Mouse (Mus musculus): ENCODE data around the gene Eps15l1. TPM values are rescaled to one million over a fixed set of nuclear protein-coding genes. Genes with fewer than 3 reads are reported as not detected.

Eps15l1 gene
- polyA plus RNA-seq, 1 experiment from 2014 or later, result 71.8 TPM

GRCm38 (mm10) chr8:72302986-72303612 is 118.2 kb downstream of the Eps15l1 start:
- no peak overlapping the region for H3K4me3 ChIP-seq (replicated peaks)
- H3K27me3 ChIP-seq, result 0 out of 2 replicates have a peak, but pooled peaks cover 3% of the 10 kb centered on the region
- WGBS, result 62% methylated on average over 8 of the region's 8 CpGs
- H3K4me2 ChIP-seq, result no peak overlapping the region
- no peaks in the 10 kb centered on the region for H3K36me3 ChIP-seq
- no peaks in the 10 kb centered on the region for H3K4me1 ChIP-seq (replicated peaks)
- ATAC-seq (ENCODE audit: insufficient number of reproducible peaks, insufficient read depth, low FRiP score, low TSS enrichment, low read depth), result no peak
- no peak overlapping the region for H3K9ac ChIP-seq (replicated peaks)
- H3K27ac ChIP-seq, result peak overlapping the region; percentile 76
- no peaks in the 10 kb centered on the region for H3K9me3 ChIP-seq

- Histone ChIP-seq H3K36me3 (no peaks in the 10 kb centered on the region), H3K4me2 (no peak overlapping the region), H3K4me3 (replicated peaks) (no peak overlapping the region), H3K27me3 (0 out of 2 replicates have a peak, but pooled peaks cover 2% of the 10 kb centered on the region), H3K9me3 (no peaks in the 10 kb centered on the region), H3K4me1 (replicated peaks) (no peaks in the 10 kb centered on the region), H3K27ac (no peak overlapping the region), H3K9ac (replicated peaks) (no peak overlapping the region)
- 75% methylated on average over 5 of the region's 5 CpGs for WGBS
- ATAC-seq (ENCODE audit: insufficient number of reproducible peaks, insufficient read depth, low FRiP score, low TSS enrichment, low read depth), result no peak
Measured at GRCm38 (mm10) chr8:72301497-72301896, 119.8 kb downstream of the Eps15l1 start.

GRCm38 (mm10) chr8:72300654-72301400 is 120.4 kb downstream of the Eps15l1 start:
- Histone ChIP-seq H3K27ac (no peak overlapping the region), H3K4me1 (replicated peaks) (no peaks in the 10 kb centered on the region), H3K4me2 (no peak overlapping the region), H3K9me3 (no peaks in the 10 kb centered on the region), H3K9ac (replicated peaks) (no peak overlapping the region), H3K27me3 (no peaks in the 10 kb centered on the region), H3K36me3 (no peaks in the 10 kb centered on the region), H3K4me3 (replicated peaks) (no peak overlapping the region)
- WGBS, result 79% methylated on average over 9 of the region's 9 CpGs
- no peak for ATAC-seq (ENCODE audit: insufficient number of reproducible peaks, insufficient read depth, low FRiP score, low TSS enrichment, low read depth)

- Histone ChIP-seq H3K4me3 (replicated peaks) (no peak overlapping the region), H3K4me1 (replicated peaks) (peaks cover 6% of the 10 kb centered on the region; the same call in 1 of the 2 replicates)
- WGBS, result 86% methylated on average over 1 of the region's 1 CpGs
Measured at GRCm38 (mm10) chr8:72298928-72299327, 122.3 kb downstream of the Eps15l1 start.

GRCm38 (mm10) chr8:72296561-72296960 is 124.7 kb downstream of the Eps15l1 start:
- no peak for ATAC-seq (ENCODE audit: insufficient number of reproducible peaks, insufficient read depth, low FRiP score, low TSS enrichment, low read depth)
- Histone ChIP-seq H3K9me3 (no peaks in the 10 kb centered on the region), H3K4me3 (replicated peaks) (no peak overlapping the region), H3K9ac (replicated peaks) (no peak overlapping the region), H3K4me2 (no peak overlapping the region), H3K4me1 (replicated peaks) (peaks cover 6% of the 10 kb centered on the region; the same call in 1 of the 2 replicates), H3K36me3 (no peaks in the 10 kb centered on the region), H3K27ac (no peak overlapping the region), H3K27me3 (0 out of 2 replicates have a peak, but pooled peaks cover 3% of the 10 kb centered on the region)
- WGBS, result 90% methylated on average over 8 of the region's 8 CpGs

More at GRCm38 (mm10) chr8:72298928-72299327, 122.3 kb downstream of the Eps15l1 start:
- H3K9me3 ChIP-seq, result no peaks in the 10 kb centered on the region
- no peak overlapping the region for H3K4me2 ChIP-seq
- H3K36me3 ChIP-seq, result no peaks in the 10 kb centered on the region
- no peak overlapping the region for H3K9ac ChIP-seq (replicated peaks)
- 0 out of 2 replicates have a peak, but pooled peaks cover 3% of the 10 kb centered on the region for H3K27me3 ChIP-seq
- ATAC-seq (ENCODE audit: insufficient number of reproducible peaks, insufficient read depth, low FRiP score, low TSS enrichment, low read depth), result no peak
- no peak overlapping the region for H3K27ac ChIP-seq

GRCm38 (mm10) chr8:72295679-72296078 is 125.6 kb downstream of the Eps15l1 start:
- H3K9me3 ChIP-seq, result no peaks in the 10 kb centered on the region
- H3K27me3 ChIP-seq, result 0 out of 2 replicates have a peak, but pooled peaks cover 3% of the 10 kb centered on the region
- H3K4me3 ChIP-seq (replicated peaks), result no peak overlapping the region
- peak overlapping the region; percentile 79 for H3K27ac ChIP-seq
- H3K36me3 ChIP-seq, result no peaks in the 10 kb centered on the region
- peak overlapping the region; percentile 20; the same call in 1 of the 2 replicates for H3K4me2 ChIP-seq
- 47% methylated on average over 8 of the region's 8 CpGs for WGBS
- ATAC-seq (ENCODE audit: insufficient number of reproducible peaks, insufficient read depth, low FRiP score, low TSS enrichment, low read depth), result peak; percentile 57; the same call in 1 of the 2 replicates
- H3K4me1 ChIP-seq (replicated peaks), result peaks cover 6% of the 10 kb centered on the region; the same call in 1 of the 2 replicates
- H3K9ac ChIP-seq (replicated peaks), result no peak overlapping the region

- peak overlapping the region; percentile 79 for H3K27ac ChIP-seq
- H3K9me3 ChIP-seq, result no peaks in the 10 kb centered on the region
- no peak overlapping the region for H3K9ac ChIP-seq (replicated peaks)
- H3K4me1 ChIP-seq (replicated peaks), result peaks cover 6% of the 10 kb centered on the region; the same call in 1 of the 2 replicates
- 74% methylated on average over 3 of the region's 3 CpGs for WGBS
- no peaks in the 10 kb centered on the region for H3K36me3 ChIP-seq
- no peak for ATAC-seq (ENCODE audit: insufficient number of reproducible peaks, insufficient read depth, low FRiP score, low TSS enrichment, low read depth)
- H3K27me3 ChIP-seq, result 0 out of 2 replicates have a peak, but pooled peaks cover 3% of the 10 kb centered on the region
- H3K4me3 ChIP-seq (replicated peaks), result no peak overlapping the region
- 0 out of 2 replicates have a peak overlapping the region, but pooled peaks have one; percentile 20 for H3K4me2 ChIP-seq
Measured at GRCm38 (mm10) chr8:72295125-72295524, 126.1 kb downstream of the Eps15l1 start.

GRCm38 (mm10) chr8:72293309-72293708 is 128.0 kb downstream of the Eps15l1 start:
- Histone ChIP-seq H3K9ac (replicated peaks) (no peak overlapping the region), H3K4me1 (replicated peaks) (peaks cover 6% of the 10 kb centered on the region; the same call in 1 of the 2 replicates), H3K4me2 (no peak overlapping the region), H3K9me3 (no peaks in the 10 kb centered on the region), H3K27me3 (0 out of 2 replicates have a peak, but pooled peaks cover 3% of the 10 kb centered on the region), H3K4me3 (replicated peaks) (no peak overlapping the region), H3K36me3 (no peaks in the 10 kb centered on the region), H3K27ac (no peak overlapping the region)
- ATAC-seq (ENCODE audit: insufficient number of reproducible peaks, insufficient read depth, low FRiP score, low TSS enrichment, low read depth), result no peak

GRCm38 (mm10) chr8:72291104-72291503 is 130.2 kb downstream of the Eps15l1 start:
- no peak overlapping the region for H3K4me3 ChIP-seq (replicated peaks)
- no peak overlapping the region for H3K4me2 ChIP-seq
- H3K27me3 ChIP-seq, result peaks cover 3% of the 10 kb centered on the region; the same call in 1 of the 2 replicates
- H3K9ac ChIP-seq (replicated peaks), result no peak overlapping the region
- H3K9me3 ChIP-seq, result no peaks in the 10 kb centered on the region
- no peak overlapping the region for H3K27ac ChIP-seq
- no peak for ATAC-seq (ENCODE audit: insufficient number of reproducible peaks, insufficient read depth, low FRiP score, low TSS enrichment, low read depth)
- peaks cover 6% of the 10 kb centered on the region; the same call in 1 of the 2 replicates for H3K4me1 ChIP-seq (replicated peaks)
- WGBS, result 63% methylated on average over 2 of the region's 2 CpGs
- H3K36me3 ChIP-seq, result no peaks in the 10 kb centered on the region

Data from limb, embryonic 12.5 days (tissue).